Mouse (Mus musculus) cerebellum, adult 9-11 months (tissue): ENCODE measurements around the gene Cnksr1.

Experiments used
- DNase-seq: peaks from one replicate; pipeline ENCODE4 v3.0.0; 2022

Gene Cnksr1

DNA sequence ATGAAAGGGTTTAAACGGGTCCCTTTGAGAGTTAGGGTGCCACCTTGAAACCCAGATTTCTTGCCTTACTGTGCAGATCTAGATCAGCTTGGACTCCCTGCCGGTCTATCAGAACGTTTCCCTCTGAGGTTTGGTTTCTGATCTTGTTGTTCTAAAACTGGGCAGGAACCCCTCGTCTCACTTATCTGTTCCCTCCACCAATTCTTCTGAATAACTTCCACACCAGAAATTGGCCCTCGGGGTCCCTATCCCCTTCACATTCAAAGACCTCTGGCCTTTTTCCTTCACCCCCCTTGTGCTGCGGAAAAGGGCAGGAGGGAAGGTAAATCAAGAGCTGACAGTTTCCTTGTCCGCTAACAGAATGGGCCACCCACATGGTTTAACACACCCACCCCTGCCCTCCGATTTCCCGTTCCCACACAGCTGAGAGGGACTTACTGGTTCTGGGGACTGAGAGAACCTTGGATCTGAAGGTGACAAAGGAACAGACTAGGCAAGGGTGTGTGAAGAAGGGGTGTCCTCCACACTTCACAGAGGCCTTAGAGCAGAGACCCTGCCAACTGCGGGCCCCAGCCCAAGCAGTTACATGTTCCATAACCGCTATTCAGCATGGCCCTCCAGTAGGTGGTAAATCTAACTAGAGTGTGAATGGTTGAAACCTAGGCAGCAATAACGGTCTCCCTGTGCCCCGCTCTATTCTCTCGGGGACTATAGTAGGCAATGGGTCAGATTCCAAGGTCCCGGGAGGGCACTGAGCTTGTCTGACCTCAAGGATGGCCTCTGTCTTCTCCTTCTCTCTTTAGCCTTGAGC is 14.9 kb upstream of the Cnksr1 start:
- DNase-seq = no peak

DNA sequence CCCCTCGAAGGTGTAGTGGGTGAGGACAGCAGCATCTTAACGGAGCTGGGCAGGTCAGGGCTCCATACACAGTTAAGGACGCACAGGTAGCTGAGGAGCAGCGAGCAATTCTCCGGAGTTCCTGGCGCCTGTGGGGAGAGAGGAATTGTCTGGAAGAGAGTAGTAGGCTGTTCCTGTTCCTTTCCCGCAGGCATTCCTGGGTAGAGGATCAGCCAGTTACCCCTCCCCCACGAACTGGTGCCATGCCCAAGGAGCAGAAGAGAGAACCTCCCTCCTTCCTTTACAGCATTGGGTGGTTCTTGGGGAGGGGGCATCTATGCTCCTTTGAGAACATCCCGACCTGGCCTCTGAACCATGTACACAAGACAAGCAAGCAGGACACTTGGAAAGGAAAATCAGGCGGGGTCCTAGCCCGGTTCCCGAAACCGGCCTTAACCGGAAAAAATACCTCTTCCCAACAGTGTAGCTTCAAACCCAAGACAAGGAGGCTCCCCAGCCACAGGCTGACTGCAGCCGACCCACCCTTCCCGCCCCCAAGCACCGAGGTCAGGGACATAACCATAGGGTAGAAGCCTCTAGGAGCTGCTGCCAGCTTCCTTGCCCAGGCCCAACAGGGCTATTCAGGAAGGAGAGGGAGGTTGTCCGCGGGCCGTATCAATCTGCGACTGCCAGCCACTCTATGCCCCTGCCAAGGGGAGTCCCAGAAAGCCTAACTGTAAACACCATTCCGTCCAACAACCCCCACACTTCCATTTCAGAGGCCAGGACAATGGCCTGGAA is 14.1 kb upstream of the Cnksr1 start:
- DNase-seq = no peak

DNA sequence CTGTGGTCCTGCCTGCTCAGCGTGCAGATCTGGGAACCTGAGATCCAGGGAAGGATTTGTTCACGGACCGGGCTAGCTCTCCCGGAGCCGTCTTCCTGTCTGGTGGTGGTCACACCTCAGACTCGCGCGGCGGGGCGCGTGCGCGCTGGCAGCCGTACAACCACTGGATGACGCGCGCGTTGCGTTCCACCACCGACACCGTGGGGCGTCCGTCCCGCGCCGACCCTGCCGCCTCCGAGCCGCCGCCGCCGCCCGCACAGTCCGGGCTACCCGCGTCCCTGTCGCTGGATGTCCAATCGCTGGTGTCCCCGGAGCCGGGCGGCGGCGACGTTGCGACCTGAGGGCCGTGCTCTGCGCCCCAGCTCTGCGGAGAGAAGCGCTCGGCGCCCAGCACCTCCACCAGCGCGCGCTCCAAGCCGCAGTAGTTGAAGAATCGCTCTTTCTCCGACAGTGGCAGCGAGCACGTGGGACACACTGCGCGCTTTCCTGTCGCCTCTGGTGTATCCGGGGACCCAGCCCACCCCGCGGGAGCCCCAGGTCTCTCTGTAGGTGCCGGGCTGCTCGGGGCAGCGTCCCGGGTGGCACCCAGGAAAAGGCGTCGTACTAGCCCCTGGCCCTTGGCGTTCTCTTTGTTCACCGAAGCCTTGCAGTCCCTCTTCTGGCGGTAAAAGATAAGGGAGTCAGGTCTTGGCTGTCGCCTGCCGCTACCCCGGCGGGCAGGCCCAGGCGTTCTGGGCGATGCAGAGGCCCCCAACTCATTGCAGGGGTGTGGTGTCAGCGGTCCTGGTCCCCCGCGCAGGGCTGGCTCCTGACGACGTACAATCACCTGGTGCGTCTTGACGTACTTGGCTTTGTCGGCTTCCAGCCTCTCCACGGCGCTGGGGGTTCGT is 13.3 kb upstream of the Cnksr1 start:
- no peak for DNase-seq

DNA sequence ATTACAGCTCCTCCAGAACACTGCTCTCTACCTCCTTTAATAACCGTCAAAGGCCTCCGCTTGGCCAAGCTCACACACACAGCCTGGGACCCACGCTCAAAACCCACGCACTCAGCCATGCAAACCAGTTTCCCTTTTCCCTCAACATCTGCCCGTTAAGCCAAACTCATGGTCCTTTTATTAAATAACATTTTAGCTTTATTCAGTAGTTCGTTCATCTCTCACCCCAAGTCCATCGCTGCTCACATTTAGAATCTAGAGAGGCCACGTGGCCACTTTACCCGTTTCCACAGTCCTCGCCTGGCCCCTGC is 12.7 kb upstream of the Cnksr1 start:
- no peak for DNase-seq

DNA sequence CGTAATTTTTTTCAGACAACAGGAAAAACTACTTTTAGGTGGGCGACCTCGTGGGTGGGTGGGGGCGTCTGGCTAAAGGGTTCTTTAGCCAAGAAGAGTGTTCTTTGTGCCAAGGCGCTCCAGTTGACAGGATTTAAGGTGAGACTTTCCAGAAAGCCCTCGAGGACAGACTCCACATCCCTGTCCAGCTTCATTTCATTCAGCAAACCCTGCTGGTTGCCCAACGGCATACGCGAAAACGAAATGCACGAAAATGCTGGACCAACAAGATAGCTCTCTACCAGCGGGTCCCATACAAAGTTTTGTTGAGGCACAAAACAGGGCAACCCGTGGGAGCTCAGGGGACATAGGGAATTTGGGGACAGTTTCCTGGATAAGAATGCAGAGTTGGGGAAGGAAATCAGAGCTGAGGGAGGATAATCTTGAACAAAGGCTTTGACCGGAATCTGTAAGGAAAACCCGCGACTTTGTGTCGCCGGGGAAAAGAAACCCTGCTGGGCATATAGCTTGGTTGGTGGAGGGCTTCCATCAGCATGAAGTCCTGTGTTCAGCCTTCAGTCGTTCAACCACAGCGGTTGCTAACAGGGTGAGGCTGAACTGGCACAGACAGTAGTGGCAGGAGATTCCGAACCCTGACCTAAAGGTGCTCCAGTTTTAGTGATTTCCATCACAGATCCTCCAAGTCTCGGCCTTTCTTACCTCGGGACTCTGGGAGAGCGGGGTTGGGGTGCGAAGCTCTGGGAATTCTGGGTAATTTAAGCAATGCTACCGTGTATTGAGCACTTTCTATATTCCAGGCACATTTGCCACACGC is 12.1 kb upstream of the Cnksr1 start:
- no peak for DNase-seq

DNA sequence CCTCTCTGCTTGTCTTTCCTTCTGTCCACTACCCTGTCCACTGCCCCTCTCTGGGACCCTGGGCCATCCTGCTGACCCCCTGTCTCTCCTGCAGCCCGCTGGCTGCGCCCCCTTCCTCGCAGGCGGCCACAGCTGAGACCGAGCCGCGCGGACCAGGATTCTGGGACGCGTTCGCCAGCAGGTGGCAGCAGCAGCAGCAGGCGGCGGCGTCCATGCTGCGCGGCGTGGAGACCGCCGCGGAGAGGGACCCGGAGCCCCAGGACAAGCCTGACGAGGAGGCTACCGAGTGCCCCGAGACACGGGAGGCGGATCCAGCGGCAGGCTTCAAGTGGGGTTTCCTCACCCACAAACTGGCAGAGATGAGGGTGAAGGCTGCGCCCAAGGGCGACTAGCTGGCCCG is 11.5 kb upstream of the Cnksr1 start:
- DNase-seq = no peak

DNA sequence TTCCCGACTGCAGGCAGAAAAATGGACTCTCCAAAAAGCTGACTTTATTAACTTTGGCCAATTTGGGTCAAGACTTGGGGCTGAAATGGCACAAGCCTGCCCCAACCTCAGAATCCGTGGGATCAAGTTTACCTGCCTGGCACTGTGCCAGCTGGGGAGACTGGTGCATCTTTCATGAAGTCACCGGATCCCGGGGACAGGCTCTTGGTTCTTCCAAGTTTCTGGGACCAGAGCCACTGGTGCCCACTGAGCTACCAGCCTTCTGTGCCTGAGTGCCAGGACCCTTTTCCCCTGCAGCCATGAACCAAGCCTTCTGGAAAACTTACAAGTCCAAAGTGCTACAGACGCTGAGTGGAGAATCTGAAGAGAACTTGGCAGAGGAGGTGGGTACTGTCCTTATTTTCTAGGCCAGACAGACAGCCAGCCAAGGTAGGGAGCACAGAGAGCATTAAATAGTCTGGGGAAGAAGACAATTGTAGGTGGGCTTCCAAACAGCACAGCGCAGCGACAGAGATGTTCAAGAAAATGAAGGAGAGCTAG is 8.6 kb upstream of the Cnksr1 start, which contains the start of gene Gm30191:
Gm30191 (plus strand) TSS at position 217 of the 540 bp plus-strand sequence.
- no peak for DNase-seq

DNA sequence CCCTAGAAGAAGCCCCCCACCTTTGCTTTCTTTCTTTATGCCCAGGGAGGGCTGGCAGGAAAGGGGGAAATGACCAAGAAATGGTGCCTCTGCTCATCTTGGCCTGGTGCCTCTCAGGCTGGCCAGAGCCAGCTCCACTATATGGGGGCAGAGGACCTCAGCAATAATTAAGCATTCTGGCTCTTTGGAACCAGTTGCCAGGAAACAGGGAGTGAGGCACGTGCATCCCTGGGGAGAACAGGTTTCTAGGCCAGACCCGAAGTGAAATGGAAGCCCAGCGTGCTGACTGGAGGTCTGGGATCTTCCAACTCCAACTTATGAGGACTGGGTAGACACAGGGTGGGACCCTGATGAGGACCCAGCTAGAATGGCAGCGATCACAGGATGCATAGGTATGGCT is 8.1 kb upstream of the Cnksr1 start:
- DNase-seq = no peak

DNA sequence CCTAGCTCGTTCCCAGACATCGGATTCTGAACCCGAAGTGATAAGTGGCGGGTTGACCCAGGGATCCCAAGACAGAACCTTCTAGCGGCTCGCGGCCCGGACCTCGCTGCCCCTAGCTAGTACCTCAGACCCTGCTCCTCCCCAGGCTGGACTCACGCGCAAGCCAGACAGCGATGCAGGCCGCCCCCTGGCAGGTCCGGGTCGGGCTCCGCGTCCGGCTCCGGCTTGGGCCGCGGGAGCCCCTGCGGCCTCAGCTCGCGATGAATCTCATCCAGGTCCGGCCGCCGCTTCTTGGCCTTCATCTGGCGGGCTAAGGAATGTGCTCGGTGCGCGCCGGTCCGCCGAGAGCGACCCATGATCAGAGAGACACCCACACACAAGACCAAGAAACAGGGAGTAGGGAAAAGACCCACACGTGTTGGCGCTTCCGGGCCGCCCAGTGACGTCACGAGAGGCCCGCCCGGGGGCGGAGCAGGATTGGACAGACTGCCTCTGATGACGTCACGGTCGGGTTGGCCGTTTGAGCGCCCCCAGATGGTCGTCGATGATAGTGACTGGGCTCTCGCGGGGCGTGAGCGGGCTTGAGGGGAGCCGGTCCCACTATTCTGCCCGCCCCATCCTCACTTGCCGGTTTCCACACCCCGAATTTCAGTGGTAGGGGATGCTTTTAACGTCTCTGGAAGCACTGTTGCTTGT is 7.1 kb upstream of the Cnksr1 start, which contains the start of gene Zfp593:
Zfp593 (minus strand) TSS at position 445 of the 696 bp plus-strand sequence.
- DNase-seq = peak; percentile 92

DNA sequence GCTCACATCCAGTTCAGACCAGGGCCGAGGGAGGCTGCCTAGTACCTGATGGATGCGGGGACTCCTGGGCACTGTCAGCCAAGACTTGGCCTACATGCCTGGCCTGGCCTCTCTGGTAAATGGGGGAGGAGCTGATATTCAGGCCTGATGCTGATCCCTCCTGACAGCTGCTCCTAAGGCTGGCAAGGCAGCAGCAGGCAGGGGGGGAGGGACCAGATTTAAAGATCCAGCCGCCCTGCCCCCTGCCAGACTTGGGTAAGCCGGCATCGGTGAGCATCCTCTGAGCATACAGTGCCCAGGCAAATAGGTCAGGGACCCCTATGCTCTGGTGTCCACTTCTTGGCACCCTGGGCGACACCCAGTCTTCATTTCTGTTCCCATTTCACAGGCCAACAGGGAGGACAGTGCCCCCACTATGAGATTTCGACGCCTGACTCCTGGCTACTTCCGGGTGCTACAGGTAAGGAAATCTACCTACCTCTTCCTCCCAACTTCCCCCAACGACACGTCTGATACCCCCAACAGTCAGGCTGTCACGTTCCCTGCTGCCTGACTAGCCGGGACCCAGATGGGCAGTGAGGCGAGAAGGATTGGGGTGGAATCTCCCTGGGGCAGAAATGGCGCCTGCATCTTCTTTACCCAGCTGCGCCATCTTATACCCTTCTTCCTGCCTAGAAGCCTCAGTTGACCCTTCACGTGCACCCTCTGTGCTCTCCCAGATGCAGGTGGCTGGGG is 5.5 kb upstream of the Cnksr1 start, which contains the start of gene E130218I03Rik:
E130218I03Rik (plus strand) TSS at position 147 of the 735 bp plus-strand sequence.
- no peak for DNase-seq

DNA sequence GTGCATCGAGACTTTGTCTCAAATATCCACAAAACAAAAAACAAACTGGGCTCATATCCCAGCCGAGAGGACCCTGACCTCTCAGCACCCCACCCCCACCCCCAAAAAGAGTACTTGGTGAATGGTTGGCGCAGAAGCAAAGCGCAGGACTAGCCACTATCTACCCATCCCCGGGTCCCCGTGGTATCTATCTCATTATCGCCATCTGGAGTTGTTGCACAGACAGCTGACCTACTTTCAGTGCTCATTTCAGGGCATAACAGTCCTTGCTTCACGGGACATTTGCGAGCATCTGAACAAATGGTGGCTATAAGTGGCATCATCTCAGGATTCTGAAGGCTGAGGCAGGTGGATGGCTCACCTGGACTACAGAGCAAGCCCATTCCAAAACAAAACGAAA is 487 bp upstream of the Cnksr1 start:
- no peak for DNase-seq

DNA sequence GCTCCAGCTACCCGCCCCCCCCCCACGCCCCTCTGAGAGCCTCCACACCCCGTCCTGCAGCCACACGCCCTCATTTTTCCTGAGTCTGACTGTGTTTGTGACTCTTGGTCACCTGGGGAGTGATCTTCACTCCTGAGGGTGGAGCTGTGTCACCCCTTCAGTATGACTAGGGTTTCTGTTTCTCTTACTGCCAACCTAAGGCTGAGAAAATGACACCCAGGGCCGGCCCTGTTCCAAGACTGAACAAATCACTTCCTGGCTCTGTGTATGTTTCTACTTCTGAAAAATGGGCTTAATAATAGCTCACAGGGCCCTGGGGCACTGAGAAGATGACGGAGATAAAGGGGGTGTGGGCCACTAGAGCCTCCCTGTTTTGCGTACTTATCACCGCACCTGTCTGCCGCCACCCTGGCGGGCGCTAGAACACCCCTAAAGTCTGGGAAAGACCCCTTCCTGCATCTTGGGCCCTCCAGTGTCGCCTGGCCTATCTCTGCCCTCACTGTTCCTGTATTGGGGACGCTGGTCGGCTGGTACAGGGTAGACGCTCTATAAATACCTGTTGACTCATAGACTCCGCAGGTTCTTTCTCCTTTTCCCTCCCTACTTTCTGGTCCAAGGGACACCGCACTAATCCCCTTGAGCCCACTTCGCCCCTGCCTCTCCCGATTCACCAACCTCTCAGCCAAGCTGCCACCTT is 469 bp downstream of the Cnksr1 start:
- no peak for DNase-seq

DNA sequence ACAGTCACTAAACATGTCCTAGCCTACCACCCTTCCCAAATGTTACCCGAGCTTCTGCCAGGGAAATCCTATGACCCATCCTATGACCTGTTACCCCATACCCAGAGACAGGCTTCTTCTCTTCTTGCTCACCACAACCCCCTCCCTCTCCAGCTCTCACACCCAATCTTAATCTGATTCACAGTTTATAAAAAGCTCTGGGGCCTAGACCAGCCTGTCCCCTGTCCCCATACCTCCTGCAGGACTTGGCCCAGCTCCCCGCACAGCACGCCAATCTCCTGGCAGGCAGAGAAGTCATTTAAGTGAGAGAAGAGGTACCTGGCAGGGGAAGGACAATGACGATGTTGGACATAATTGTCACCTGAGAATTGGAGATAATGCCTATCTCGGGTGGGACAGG is 3.3 kb downstream of the Cnksr1 start:
- DNase-seq = no peak

DNA sequence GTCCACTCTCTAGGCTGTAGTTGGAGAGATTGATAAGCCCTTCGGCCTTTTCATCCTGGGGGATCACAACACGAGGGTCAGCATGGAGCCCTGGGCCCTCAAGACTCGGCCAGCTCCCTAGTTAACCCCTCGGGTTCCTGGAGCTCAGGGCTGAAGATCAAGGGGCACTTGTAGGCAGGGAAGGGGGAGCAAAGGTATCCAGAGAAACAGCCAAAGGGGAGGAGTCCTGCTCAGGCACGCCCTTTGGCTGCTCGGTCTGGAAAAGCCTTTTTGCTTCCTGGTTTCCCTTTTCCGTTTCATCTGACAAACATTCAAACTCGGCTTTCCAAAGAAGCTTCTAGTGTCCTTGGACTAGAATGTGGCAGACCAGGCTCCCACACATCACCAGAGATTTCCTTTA is 7.8 kb downstream of the Cnksr1 start:
- DNase-seq = no peak

DNA sequence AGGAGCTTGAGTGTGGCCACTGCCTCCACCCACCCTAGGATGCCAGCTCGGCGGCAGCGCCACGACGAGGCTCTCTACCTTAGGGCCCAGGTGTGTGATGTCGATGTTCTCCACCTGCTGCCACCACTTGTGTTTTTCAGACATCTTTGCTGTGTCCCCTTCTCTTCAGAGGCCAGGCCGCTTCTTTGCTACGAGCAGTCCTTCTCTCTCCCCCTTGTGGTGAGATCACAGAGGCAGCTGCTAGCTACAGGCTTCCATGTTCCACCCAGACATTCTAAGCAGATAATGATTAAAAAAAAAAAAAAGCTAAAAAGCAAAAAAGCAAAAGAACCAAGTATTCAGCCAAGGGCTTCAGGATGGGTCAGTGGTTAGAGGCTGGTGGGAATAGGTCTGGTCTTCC is 11.0 kb downstream of the Cnksr1 start, which contains the start of gene Catsper4:
Catsper4 (minus strand) TSS at position 190 of the 400 bp plus-strand sequence.
- DNase-seq = no peak

DNA sequence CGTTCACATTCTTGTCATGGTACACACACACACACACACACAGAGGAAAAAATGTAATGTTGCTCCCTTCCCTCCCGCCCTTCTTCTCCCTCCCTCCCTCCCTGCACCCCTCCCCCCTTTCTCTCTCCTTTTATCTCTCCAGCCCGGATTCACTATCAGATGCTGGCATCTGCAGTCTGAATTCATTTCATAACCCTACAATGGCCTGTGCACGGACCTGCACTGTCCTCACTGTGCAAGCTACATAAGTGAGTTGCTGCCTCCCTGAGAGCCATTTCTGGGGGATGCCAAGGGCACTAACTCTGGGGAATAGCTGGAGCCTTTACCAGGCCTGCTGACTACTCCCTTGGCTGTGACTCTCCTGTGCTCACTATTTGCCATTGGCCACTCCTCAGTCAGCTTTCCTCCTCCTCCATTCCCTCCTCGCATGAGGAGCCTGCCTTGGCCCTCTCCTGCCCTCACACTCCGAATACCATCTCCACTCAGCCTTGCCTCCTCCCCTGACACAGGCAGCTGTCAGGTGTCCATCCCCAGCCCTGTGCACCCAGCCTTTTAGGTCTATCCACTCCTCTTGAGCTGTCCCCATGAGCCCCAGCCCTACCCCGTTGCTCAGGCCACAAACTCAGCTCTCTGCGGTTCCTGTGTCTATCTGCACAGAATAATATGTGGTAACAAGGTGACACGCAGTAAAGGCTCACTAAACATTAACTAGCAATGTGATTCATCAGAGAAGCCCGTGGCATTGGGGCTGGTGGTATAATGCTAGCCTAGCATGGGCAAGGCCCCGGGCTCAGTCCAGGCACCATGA is 15.2 kb downstream of the Cnksr1 start:
- no peak for DNase-seq

DNA sequence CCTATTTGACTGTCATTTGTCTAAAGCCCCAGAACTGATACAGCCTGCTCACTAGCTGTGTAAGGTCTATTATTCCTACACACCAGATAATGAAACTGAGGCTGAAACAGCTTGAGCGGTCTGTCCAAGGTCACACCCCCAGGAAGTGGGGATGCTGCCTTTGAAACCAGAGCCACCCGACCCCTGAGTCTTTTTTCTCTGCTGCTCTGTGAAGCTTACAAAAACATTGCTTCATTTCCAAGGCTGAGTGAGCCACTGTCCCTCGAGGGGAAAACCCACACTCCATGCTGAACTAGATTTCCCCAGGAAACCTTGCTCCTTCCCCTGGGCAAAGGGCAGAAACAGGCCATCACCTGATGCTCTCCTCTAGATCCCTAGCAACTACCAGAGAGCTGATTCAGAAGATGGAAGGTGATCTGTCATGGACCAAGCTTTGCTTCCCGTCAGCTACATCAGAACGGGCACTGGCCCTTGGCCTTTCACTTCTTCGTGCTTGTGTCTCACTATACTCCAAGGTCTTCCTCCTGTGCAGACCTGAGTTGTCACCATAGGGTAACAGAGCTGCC is 31.6 kb downstream of the Cnksr1 start:
- no peak for DNase-seq

DNA sequence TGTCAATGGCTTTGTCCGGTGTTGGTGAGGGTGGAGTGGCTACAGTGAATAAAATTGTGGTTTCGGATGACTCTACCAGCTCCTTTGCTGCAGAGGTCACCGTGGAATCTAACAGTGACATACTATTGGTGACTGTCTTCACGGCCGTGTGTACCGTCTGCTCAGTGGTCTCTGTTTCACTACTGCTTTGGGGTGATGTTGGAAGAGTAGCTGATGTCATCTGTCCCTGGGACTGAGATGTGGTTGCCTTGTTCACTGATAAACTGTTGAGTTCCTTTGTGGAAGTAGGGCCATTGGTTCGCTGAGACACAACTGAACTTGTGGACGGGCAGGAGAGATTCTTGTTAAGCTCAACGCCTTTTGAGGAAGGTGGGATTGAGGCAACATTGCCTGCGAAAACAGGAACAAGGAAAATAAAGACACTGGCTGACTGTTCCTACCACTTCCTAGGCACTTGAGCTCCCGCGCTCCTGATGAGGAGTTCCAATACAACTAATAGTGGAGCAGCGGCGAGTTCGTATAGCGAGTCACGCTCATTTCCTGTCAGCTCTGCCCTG is 34.8 kb downstream of the Cnksr1 start:
- DNase-seq = no peak
